Mouse (Mus musculus) cerebellum, adult (tissue): ENCODE results near the gene Lenep.

Experiments used
- ATAC-seq: cut with Nextera tagmentation; 2 replicates; pipeline ENCODE4 v1.9.2; 2017; ENCODE audit warnings: mild to moderate bottlenecking, moderate library complexity, mixed read lengths; ENCODE audit not compliant: insufficient number of reproducible peaks, low FRiP score, low TSS enrichment

The Lenep gene

GRCm38 (mm10) chr3:89379388-89380131 lies 23.0 kb downstream of the Lenep start:
- ATAC-seq, result no peak

- ATAC-seq, result peak; percentile 46
These were observed 24.1 kb downstream of the Lenep start for GRCm38 (mm10) chr3:89378394-89379067.

GRCm38 (mm10) chr3:89377831-89378230 lies 24.8 kb downstream of the Lenep start:
- no peak for ATAC-seq

GRCm38 (mm10) chr3:89373581-89374231 lies 28.9 kb downstream of the Lenep start:
- ATAC-seq, result no peak

- ATAC-seq, result no peak
These were observed 35.3 kb downstream of the Lenep start for GRCm38 (mm10) chr3:89367338-89367737.

- no peak for ATAC-seq
These were observed 36.8 kb downstream of the Lenep start for GRCm38 (mm10) chr3:89365486-89366414.

GRCm38 (mm10) chr3:89365153-89365485 lies 37.5 kb downstream of the Lenep start, which contains the start of gene Dcst1:
Gene Dcst1 (minus strand): TSS chr3:89365253.
- ATAC-seq, result no peak

GRCm38 (mm10) chr3:89364631-89365030 lies 38.0 kb downstream of the Lenep start:
- ATAC-seq, result no peak

GRCm38 (mm10) chr3:89361675-89362074 lies 40.9 kb downstream of the Lenep start, which contains the start of gene Dcst2:
Gene Dcst2 (plus strand): TSS chr3:89361975.
- no peak for ATAC-seq

- ATAC-seq, result no peak
These were observed 42.4 kb downstream of the Lenep start for GRCm38 (mm10) chr3:89360237-89360636.

- no peak for ATAC-seq
These were observed 43.0 kb downstream of the Lenep start for GRCm38 (mm10) chr3:89359630-89360029.

GRCm38 (mm10) chr3:89356029-89356428 lies 46.6 kb downstream of the Lenep start:
- no peak for ATAC-seq

- ATAC-seq, result no peak
These were observed 47.1 kb downstream of the Lenep start for GRCm38 (mm10) chr3:89355512-89355902.

GRCm38 (mm10) chr3:89354816-89355511 lies 47.6 kb downstream of the Lenep start:
- peak; percentile 34; the same call in 1 of the 2 replicates for ATAC-seq

GRCm38 (mm10) chr3:89351271-89351670 lies 51.3 kb downstream of the Lenep start:
- no peak for ATAC-seq
